Mouse (Mus musculus) intestine, postnatal 0 days (tissue): ENCODE results near the gene Stk32b. TPM values are rescaled to one million over a fixed set of nuclear protein-coding genes. Genes with fewer than 3 reads are reported as not detected.

ENCODE experiments used
- ATAC-seq: fragments of 200-750 bp; cut with Nextera tagmentation; 2 replicates; pipeline ENCODE4 v1.8.0; 2017; ENCODE audit warnings: mild to moderate bottlenecking, moderate TSS enrichment, moderate library complexity
- H3K27ac ChIP-seq: fragments of 300-500 bp; sonication (generic); 2 replicates; pipeline ENCODE4 v1.5.1; 2014; ENCODE audit warnings: mild to moderate bottlenecking, low read depth, low read length, moderate library complexity
- H3K27me3 ChIP-seq: fragments of 300-500 bp; sonication (generic); replicated peaks from 2 replicates; pipeline ENCODE4 v1.6.1; 2014; ENCODE audit warnings: low read length, mixed read lengths; ENCODE audit not compliant: control insufficient read depth, insufficient read depth
- H3K36me3 ChIP-seq: fragments of 300-500 bp; sonication (generic); 2 replicates; pipeline ENCODE4 v1.6.1; 2014; ENCODE audit warnings: mild to moderate bottlenecking, moderate library complexity; ENCODE audit not compliant: control insufficient read depth, insufficient read depth
- H3K4me1 ChIP-seq: fragments of 300-500 bp; sonication (generic); replicated peaks from 2 replicates; pipeline ENCODE4 v1.6.1; 2014; ENCODE audit warnings: antibody characterized with exemption, low read length, mixed read lengths; ENCODE audit not compliant: control insufficient read depth, insufficient read depth
- H3K4me2 ChIP-seq: fragments of 300-500 bp; sonication (generic); replicated peaks from 2 replicates; pipeline ENCODE4 v1.6.1; 2014; ENCODE audit warnings: low read depth, mild to moderate bottlenecking, moderate library complexity
- H3K4me3 ChIP-seq: fragments of 300-500 bp; sonication (generic); 2 replicates; pipeline ENCODE4 v1.5.1; 2014; ENCODE audit warnings: low read depth, low read length
- H3K9ac ChIP-seq: fragments of 300-500 bp; sonication (generic); 2 replicates; pipeline ENCODE4 v1.6.1; 2014; ENCODE audit warnings: mild to moderate bottlenecking, low read depth, low read length
- H3K9me3 ChIP-seq: fragments of 300-500 bp; sonication (generic); 2 replicates; pipeline ENCODE4 v1.6.1; 2016; ENCODE audit warnings: mixed run types; ENCODE audit not compliant: control insufficient read depth
- CTCF ChIP-seq: sonication (generic); IDR thresholded peaks from 2 replicates; pipeline ENCODE4 v1.5.1; 2016; ENCODE audit warnings: low read depth, mild to moderate bottlenecking, control low read depth, antibody characterized with exemption, moderate library complexity
- WGBS: fragments of 180-500 bp; shearing (Covaris S2); extraction: QIAGEN DNeasy Blood & Tissue Kit; methylation state at CpG from one replicate; pipeline ENCODE4 v1.1.7; 2014; 5-methylcytosine and 5-hydroxymethylcytosine counted together
- polyA plus RNA-seq: library from polyadenylated mRNA; unstranded; fragments of >200 nt; fragmentation: Nextera tagmentation; extraction: Ambion mirVana; gene quantifications from 2 replicates; pipeline ENCODE4 v1.2.1, GENCODE M21; 2015

The Stk32b gene
- polyA plus RNA-seq, 1 experiment from 2014 or later, result 0.50 TPM

- Histone ChIP-seq H3K4me2 (peak overlapping the region; percentile 6; the same call in 1 of the 2 replicates), H3K36me3 (no peaks in the 10 kb centered on the region), H3K27me3 (no peaks in the 10 kb centered on the region), H3K9me3 (no peaks in the 10 kb centered on the region), H3K9ac (no peak overlapping the region), H3K27ac (peak overlapping the region; percentile 68), H3K4me3 (no peak overlapping the region), H3K4me1 (no peaks in the 10 kb centered on the region)
- peak; percentile 89 for ATAC-seq
- no peak for TF ChIP-seq CTCF
- WGBS, result 37% methylated on average over 10 of the region's 10 CpGs
Observed at GRCm38 (mm10) chr5:37650681-37651211, 66.2 kb downstream of the Stk32b start.

- no peaks in the 10 kb centered on the region for H3K4me1 ChIP-seq
- no peaks in the 10 kb centered on the region for H3K36me3 ChIP-seq
- ATAC-seq, result peak; percentile 52; the same call in 1 of the 2 replicates
- peak overlapping the region; percentile 68 for H3K27ac ChIP-seq
- no peaks in the 10 kb centered on the region for H3K9me3 ChIP-seq
- H3K9ac ChIP-seq, result no peak overlapping the region
- no peak overlapping the region for H3K4me3 ChIP-seq
- 0 out of 2 replicates have a peak overlapping the region, but pooled peaks have one; percentile 6 for H3K4me2 ChIP-seq
- 36% methylated on average over 1 of the region's 1 CpGs for WGBS
- no peaks in the 10 kb centered on the region for H3K27me3 ChIP-seq
- TF ChIP-seq CTCF, result no peak
Observed at GRCm38 (mm10) chr5:37650089-37650601, 66.8 kb downstream of the Stk32b start.

- WGBS, result 77% methylated on average over 7 of the region's 7 CpGs
- TF ChIP-seq CTCF, result no peak
Observed at GRCm38 (mm10) chr5:37644082-37644481, 72.9 kb downstream of the Stk32b start.

GRCm38 (mm10) chr5:37642486-37642885 is 74.5 kb downstream of the Stk32b start:
- 81% methylated on average over 7 of the region's 7 CpGs for WGBS
- ATAC-seq, result no peak
- Histone ChIP-seq H3K36me3 (no peaks in the 10 kb centered on the region), H3K27me3 (no peaks in the 10 kb centered on the region), H3K9ac (no peak overlapping the region), H3K27ac (no peak overlapping the region), H3K4me2 (no peak overlapping the region), H3K4me1 (no peaks in the 10 kb centered on the region), H3K9me3 (no peaks in the 10 kb centered on the region), H3K4me3 (no peak overlapping the region)
- TF ChIP-seq CTCF, result no peak

More at GRCm38 (mm10) chr5:37644082-37644481, 72.9 kb downstream of the Stk32b start:
- H3K4me3 ChIP-seq, result no peak overlapping the region
- no peaks in the 10 kb centered on the region for H3K4me1 ChIP-seq
- H3K4me2 ChIP-seq, result no peak overlapping the region
- H3K9me3 ChIP-seq, result no peaks in the 10 kb centered on the region
- H3K27ac ChIP-seq, result no peak overlapping the region
- no peaks in the 10 kb centered on the region for H3K27me3 ChIP-seq
- no peak for ATAC-seq
- H3K36me3 ChIP-seq, result no peaks in the 10 kb centered on the region
- H3K9ac ChIP-seq, result no peak overlapping the region

- Histone ChIP-seq H3K4me1 (no peaks in the 10 kb centered on the region; the same call in 1 of the 2 replicates), H3K27me3 (no peaks in the 10 kb centered on the region)
- WGBS, result 74% methylated on average over 2 of the region's 2 CpGs
Observed at GRCm38 (mm10) chr5:37634791-37635190, 82.2 kb downstream of the Stk32b start.

GRCm38 (mm10) chr5:37627437-37628163 is 89.4 kb downstream of the Stk32b start:
- whole genome bisulfite sequencing, result 83% methylated on average over 8 of the region's 8 CpGs

More at GRCm38 (mm10) chr5:37634791-37635190, 82.2 kb downstream of the Stk32b start:
- ATAC-seq, result no peak
- no peak overlapping the region for H3K4me2 ChIP-seq
- H3K9ac ChIP-seq, result no peak overlapping the region
- no peaks in the 10 kb centered on the region for H3K9me3 ChIP-seq
- TF ChIP-seq CTCF, result no peak
- H3K36me3 ChIP-seq, result no peaks in the 10 kb centered on the region
- no peak overlapping the region for H3K4me3 ChIP-seq
- no peak overlapping the region for H3K27ac ChIP-seq

More at GRCm38 (mm10) chr5:37627437-37628163, 89.4 kb downstream of the Stk32b start:
- Histone ChIP-seq H3K9ac (no peak overlapping the region), H3K27me3 (no peaks in the 10 kb centered on the region), H3K4me3 (no peak overlapping the region), H3K9me3 (no peaks in the 10 kb centered on the region), H3K4me2 (no peak overlapping the region), H3K36me3 (no peaks in the 10 kb centered on the region), H3K27ac (no peak overlapping the region), H3K4me1 (no peaks in the 10 kb centered on the region)
- no peak for TF ChIP-seq CTCF
- ATAC-seq, result no peak
